Mouse (Mus musculus) layer of hippocampus, adult 9-10 months (tissue): Measurements from ENCODE around the gene Lsm4.

ENCODE experiments used
- DNase-seq: peaks from one replicate; pipeline ENCODE4 v3.0.0; 2022; ENCODE audit warnings: low spot score

Gene Lsm4

GRCm38 (mm10) chr8:70679404-70679803 lies 6.4 kb downstream of the Lsm4 start:
- no peak for DNase-seq

- DNase-seq, result no peak
Observed at GRCm38 (mm10) chr8:70680039-70680438, 7.0 kb downstream of the Lsm4 start.

GRCm38 (mm10) chr8:70681410-70681809 lies 8.4 kb downstream of the Lsm4 start:
- DNase-seq, result no peak

GRCm38 (mm10) chr8:70682193-70682592 lies 9.1 kb downstream of the Lsm4 start:
- no peak for DNase-seq

GRCm38 (mm10) chr8:70682692-70683091 lies 9.6 kb downstream of the Lsm4 start:
- no peak for DNase-seq

- no peak for DNase-seq
Observed at GRCm38 (mm10) chr8:70684291-70684690, 11.2 kb downstream of the Lsm4 start.

- DNase-seq, result no peak
Observed at GRCm38 (mm10) chr8:70687576-70687975, 14.5 kb downstream of the Lsm4 start.

- no peak for DNase-seq
Observed at GRCm38 (mm10) chr8:70688136-70688535, 15.1 kb downstream of the Lsm4 start.

- no peak for DNase-seq
Observed at GRCm38 (mm10) chr8:70689892-70690390, 16.9 kb downstream of the Lsm4 start.

- DNase-seq, result no peak
Observed at GRCm38 (mm10) chr8:70691230-70691629, 18.2 kb downstream of the Lsm4 start.

- no peak for DNase-seq
Observed at GRCm38 (mm10) chr8:70691727-70692231, 18.7 kb downstream of the Lsm4 start.

- DNase-seq, result no peak
Observed at GRCm38 (mm10) chr8:70693636-70694035, 20.6 kb downstream of the Lsm4 start.

- no peak for DNase-seq
Observed at GRCm38 (mm10) chr8:70695318-70696018, 22.4 kb downstream of the Lsm4 start.

GRCm38 (mm10) chr8:70696019-70696885 lies 23.2 kb downstream of the Lsm4 start:
- DNase-seq, result no peak

- DNase-seq, result no peak
Observed at GRCm38 (mm10) chr8:70696946-70697345, 23.9 kb downstream of the Lsm4 start.

GRCm38 (mm10) chr8:70697366-70698250 lies 24.6 kb downstream of the Lsm4 start:
- DNase-seq, result no peak

- DNase-seq, result peak; percentile 96
Observed at GRCm38 (mm10) chr8:70698310-70699109, 25.5 kb downstream of the Lsm4 start, which contains the start of gene Jund. Gene Jund (plus strand): TSS chr8:70698949.

- no peak for DNase-seq
Observed at GRCm38 (mm10) chr8:70699116-70699833, 26.2 kb downstream of the Lsm4 start.

- no peak for DNase-seq
Observed at GRCm38 (mm10) chr8:70699834-70700554, 26.9 kb downstream of the Lsm4 start.

GRCm38 (mm10) chr8:70700555-70700922 lies 27.5 kb downstream of the Lsm4 start:
- DNase-seq, result peak; percentile 71
